ENCODE assay signal across 10 mouse cellular contexts in the genomic region with DNA sequence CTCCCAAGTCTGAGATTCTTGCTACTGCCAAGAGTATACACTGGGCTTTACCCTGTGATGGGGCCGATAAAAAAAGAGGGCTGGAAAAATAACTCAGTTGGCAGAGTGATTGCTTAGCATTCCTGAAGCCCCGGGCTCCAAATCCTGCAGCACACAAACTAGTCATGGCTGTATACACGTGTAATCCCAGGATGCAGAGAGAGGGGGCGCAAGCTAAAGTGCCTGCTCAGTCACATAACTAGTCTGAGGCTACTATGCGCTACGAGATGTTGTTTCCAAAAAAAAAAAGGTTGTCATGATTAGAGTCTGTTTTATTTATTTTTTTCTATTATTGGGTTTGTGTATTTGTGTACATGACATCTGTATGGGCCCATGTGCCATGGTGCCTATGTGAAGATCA.
A peak's percentile ranks its signal among the peaks of the same experiment; 100 is the strongest.
DNase-seq lines count a peak whose midpoint lies in the region; ATAC-seq and TF ChIP-seq lines count a peak whose summit lies in the region.
"Had no signal": no experiment of that assay in that cellular context is flagged by ENCODE, and none has a peak within 500 bp of the region (broad histone marks: within the 10 kb centered on the region; RNA-seq: fewer than 3 reads in every experiment).

No protein-coding gene starts in this region.

- ATAC-seq in hindbrain, embryonic 11.5 days (ENCODE audit: low FRiP score), result no peak

- no peak overlapping the region for H3K4me3 ChIP-seq in left cerebral cortex, adult 2 months
- H3K4me3 ChIP-seq in hindbrain, embryonic 11.5 days (ENCODE audit: low read depth, low read length), result no peak overlapping the region
- H3K4me3 ChIP-seq: heart, embryonic 13.5 days had no signal

- H3K27me3 ChIP-seq in hindbrain, embryonic 11.5 days (ENCODE audit: control insufficient read depth, insufficient read depth, low read length), result no peaks in the 10 kb centered on the region
- H3K27me3 ChIP-seq: heart, embryonic 13.5 days had no signal

- no peak overlapping the region for H3K4me2 ChIP-seq in hindbrain, embryonic 11.5 days (replicated peaks; ENCODE audit: low read depth, low read length)
- H3K4me2 ChIP-seq: heart, embryonic 13.5 days had no signal

- peak; percentile 54 to 63 for DNase-seq in cerebellum, postnatal 10 days
- no peak for DNase-seq in cerebellum, adult 9-10 months
- no peak for DNase-seq in left cerebral cortex, adult 2 months (ENCODE audit: extremely low spot score in 1 of 2, low spot score in 2 of 2)
- no peak for DNase-seq in left cerebral cortex, postnatal 25 days (ENCODE audit: low spot score in 2 of 2)
- peak; percentile 38 for DNase-seq in NIH3T3 (ENCODE audit: low read depth)
- peak; percentile 14 for DNase-seq in mesoderm, embryonic 11.5 days (ENCODE audit: low read depth, low spot score)
- no peak for DNase-seq in natural killer cell, adult 2 months (ENCODE audit: low spot score in 2 of 2)
- DNase-seq in hindbrain, embryonic 11.5 days (ENCODE audit: low spot score), result no peak
- DNase-seq: layer of hippocampus, postnatal 36 days had no signal

- intact Hi-C loops in left cerebral cortex, adult 2 months (cut with DNase I), result no loop called here
- intact Hi-C loops in left cerebral cortex, postnatal 25 days (cut with DNase I), result no loop called here

- peak; percentile 41 for TF ChIP-seq CTCF in left cerebral cortex, adult 2 months (IDR thresholded peaks at IDR 0.05)

- WGBS in hindbrain, embryonic 11.5 days, result 90% methylated on average over 6 of the region's 6 CpGs

- H3K9ac ChIP-seq in hindbrain, embryonic 11.5 days (ENCODE audit: low read depth, low read length), result no peak overlapping the region
- H3K9ac ChIP-seq: heart, embryonic 13.5 days had no signal

- no peaks in the 10 kb centered on the region for H3K9me3 ChIP-seq in hindbrain, embryonic 11.5 days (ENCODE audit: control insufficient read depth, low read length)
- H3K9me3 ChIP-seq: heart, embryonic 13.5 days had no signal

- H3K27ac ChIP-seq in left cerebral cortex, adult 2 months, result no peak overlapping the region
- no peak overlapping the region for H3K27ac ChIP-seq in hindbrain, embryonic 11.5 days (ENCODE audit: low read depth, low read length)
- H3K27ac ChIP-seq: heart, embryonic 13.5 days had no signal

- no peaks in the 10 kb centered on the region for H3K4me1 ChIP-seq in hindbrain, embryonic 11.5 days (replicated peaks; ENCODE audit: control insufficient read depth, insufficient read depth, low read length)

- H3K36me3 ChIP-seq in hindbrain, embryonic 11.5 days (ENCODE audit: control insufficient read depth, insufficient read depth, low read length), result peaks cover 7% of the 10 kb centered on the region; the same call in 1 of the 2 replicates

Comparison
In these comparisons a context has a peak if more than half of its experiments do, and no peak if none do; other contexts are left out.
1. DNase-seq: peak in cerebellum, postnatal 10 days (2 of 2), NIH3T3 (single experiment) and mesoderm, embryonic 11.5 days (single experiment); none in cerebellum, adult 9-10 months (single experiment), left cerebral cortex, adult 2 months (0 of 2), left cerebral cortex, postnatal 25 days (0 of 2), natural killer cell, adult 2 months (0 of 2) and hindbrain, embryonic 11.5 days (single experiment).